Mouse (Mus musculus): ENCODE measurements around the gene Gatad2a. TPM values are rescaled to one million over a fixed set of nuclear protein-coding genes. Genes with fewer than 3 reads are reported as not detected.

Gatad2a gene
- total and polyA plus RNA-seq, 3 experiments = 24.7 to 36.4 (median 36.4) TPM

- no peak overlapping the region for H3K4me3 ChIP-seq
- WGBS = 22% methylated on average over 79 of the region's 79 CpGs
- TF ChIP-seq POLR2A (IDR thresholded peaks at IDR 0.05; ENCODE audit: insufficient read depth, low read depth, low read length) (no peak), EP300 (IDR thresholded peaks at IDR 0.05; ENCODE audit: insufficient read depth, low read depth, low read length) (no peak), CTCF (IDR thresholded peaks at IDR 0.05) (no peak)
- intact Hi-C loops (cut with DNase I) = no loop called here
- peaks cover 33% of the 10 kb centered on the region for H3K27me3 ChIP-seq (ENCODE audit: control insufficient read depth, insufficient read depth, low read length)
- DNase-seq = no peak
- no peaks in the 10 kb centered on the region for H3K79me2 ChIP-seq (replicated peaks; ENCODE audit: control insufficient read depth, insufficient read depth, low read length)
- H3K4me1 ChIP-seq (ENCODE audit: control insufficient read depth, insufficient read depth, low read length) = no peaks in the 10 kb centered on the region
- no peak overlapping the region for H3K9ac ChIP-seq (ENCODE audit: low read depth, low read length)
- H3K36me3 ChIP-seq (ENCODE audit: control insufficient read depth, insufficient read depth, low read length) = no peaks in the 10 kb centered on the region
- H3K27ac ChIP-seq = no peak overlapping the region
Observed at GRCm38 (mm10) chr8:69881261-69881865, 114.8 kb downstream of the Gatad2a start.

- H3K27me3 ChIP-seq (ENCODE audit: control insufficient read depth, insufficient read depth, low read length) = peaks cover 28% of the 10 kb centered on the region
- H3K4me1 ChIP-seq (ENCODE audit: control insufficient read depth, insufficient read depth, low read length) = no peaks in the 10 kb centered on the region
- H3K4me3 ChIP-seq = no peak overlapping the region
- no peak overlapping the region for H3K9ac ChIP-seq (ENCODE audit: low read depth, low read length)
- DNase-seq = no peak
- H3K36me3 ChIP-seq (ENCODE audit: control insufficient read depth, insufficient read depth, low read length) = no peaks in the 10 kb centered on the region
- TF ChIP-seq CTCF (IDR thresholded peaks at IDR 0.05) = no peak
- no peak for TF ChIP-seq POLR2A (IDR thresholded peaks at IDR 0.05; ENCODE audit: insufficient read depth, low read depth, low read length)
- TF ChIP-seq EP300 (IDR thresholded peaks at IDR 0.05; ENCODE audit: insufficient read depth, low read depth, low read length) = no peak
- no peak overlapping the region for H3K27ac ChIP-seq
- no peaks in the 10 kb centered on the region for H3K79me2 ChIP-seq (replicated peaks; ENCODE audit: control insufficient read depth, insufficient read depth, low read length)
- intact Hi-C loops (cut with DNase I) = no loop called here
- 16% methylated on average over 37 of the region's 37 CpGs for WGBS
Observed at GRCm38 (mm10) chr8:69880841-69881240, 115.3 kb downstream of the Gatad2a start.

GRCm38 (mm10) chr8:69879678-69880077, 116.5 kb downstream of the Gatad2a start:
- Histone ChIP-seq H3K4me3 (no peak overlapping the region), H3K27ac (no peak overlapping the region), H3K9ac (ENCODE audit: low read depth, low read length) (no peak overlapping the region), H3K27me3 (ENCODE audit: control insufficient read depth, insufficient read depth, low read length) (peaks cover 28% of the 10 kb centered on the region), H3K79me2 (replicated peaks; ENCODE audit: control insufficient read depth, insufficient read depth, low read length) (no peaks in the 10 kb centered on the region), H3K36me3 (ENCODE audit: control insufficient read depth, insufficient read depth, low read length) (no peaks in the 10 kb centered on the region), H3K4me1 (ENCODE audit: control insufficient read depth, insufficient read depth, low read length) (no peaks in the 10 kb centered on the region)
- intact Hi-C loops (cut with DNase I) = no loop called here
- no peak for DNase-seq
- 71% methylated on average over 8 of the region's 8 CpGs for WGBS
- TF ChIP-seq EP300 (IDR thresholded peaks at IDR 0.05; ENCODE audit: insufficient read depth, low read depth, low read length) (no peak), POLR2A (IDR thresholded peaks at IDR 0.05; ENCODE audit: insufficient read depth, low read depth, low read length) (no peak), CTCF (IDR thresholded peaks at IDR 0.05) (no peak)

- H3K4me3 ChIP-seq = no peak overlapping the region
- no peak for TF ChIP-seq CTCF (IDR thresholded peaks at IDR 0.05)
- no peak for TF ChIP-seq EP300 (IDR thresholded peaks at IDR 0.05; ENCODE audit: insufficient read depth, low read depth, low read length)
- TF ChIP-seq POLR2A (IDR thresholded peaks at IDR 0.05; ENCODE audit: insufficient read depth, low read depth, low read length) = no peak
- no peaks in the 10 kb centered on the region for H3K36me3 ChIP-seq (ENCODE audit: control insufficient read depth, insufficient read depth, low read length)
- no peak overlapping the region for H3K27ac ChIP-seq
- no peak overlapping the region for H3K9ac ChIP-seq (ENCODE audit: low read depth, low read length)
- intact Hi-C loops (cut with DNase I) = no loop called here
- 41% methylated on average over 3 of the region's 3 CpGs for WGBS
- no peak for DNase-seq
- H3K79me2 ChIP-seq (replicated peaks; ENCODE audit: control insufficient read depth, insufficient read depth, low read length) = no peaks in the 10 kb centered on the region
- no peaks in the 10 kb centered on the region for H3K4me1 ChIP-seq (ENCODE audit: control insufficient read depth, insufficient read depth, low read length)
- peaks cover 23% of the 10 kb centered on the region for H3K27me3 ChIP-seq (ENCODE audit: control insufficient read depth, insufficient read depth, low read length)
Observed at GRCm38 (mm10) chr8:69877992-69878391, 118.2 kb downstream of the Gatad2a start.

GRCm38 (mm10) chr8:69877396-69877795, 118.8 kb downstream of the Gatad2a start:
- WGBS = 90% methylated on average over 4 of the region's 4 CpGs
- H3K9ac ChIP-seq (ENCODE audit: low read depth, low read length) = no peak overlapping the region
- H3K4me3 ChIP-seq = no peak overlapping the region
- DNase-seq = no peak
- peaks cover 17% of the 10 kb centered on the region for H3K27me3 ChIP-seq (ENCODE audit: control insufficient read depth, insufficient read depth, low read length)
- H3K4me1 ChIP-seq (ENCODE audit: control insufficient read depth, insufficient read depth, low read length) = no peaks in the 10 kb centered on the region
- TF ChIP-seq POLR2A (IDR thresholded peaks at IDR 0.05; ENCODE audit: insufficient read depth, low read depth, low read length) (no peak), EP300 (IDR thresholded peaks at IDR 0.05; ENCODE audit: insufficient read depth, low read depth, low read length) (no peak), CTCF (IDR thresholded peaks at IDR 0.05) (no peak)
- intact Hi-C loops (cut with DNase I) = no loop called here
- no peak overlapping the region for H3K27ac ChIP-seq
- no peaks in the 10 kb centered on the region for H3K36me3 ChIP-seq (ENCODE audit: control insufficient read depth, insufficient read depth, low read length)
- no peaks in the 10 kb centered on the region for H3K79me2 ChIP-seq (replicated peaks; ENCODE audit: control insufficient read depth, insufficient read depth, low read length)

- no peak overlapping the region for H3K27ac ChIP-seq
- TF ChIP-seq EP300 (IDR thresholded peaks at IDR 0.05; ENCODE audit: insufficient read depth, low read depth, low read length) (no peak), POLR2A (IDR thresholded peaks at IDR 0.05; ENCODE audit: insufficient read depth, low read depth, low read length) (no peak), CTCF (IDR thresholded peaks at IDR 0.05) (no peak)
- no peak overlapping the region for H3K9ac ChIP-seq (ENCODE audit: low read depth, low read length)
- no peak for DNase-seq
- H3K27me3 ChIP-seq (ENCODE audit: control insufficient read depth, insufficient read depth, low read length) = peaks cover 13% of the 10 kb centered on the region
- no peak overlapping the region for H3K4me3 ChIP-seq
- no peaks in the 10 kb centered on the region for H3K4me1 ChIP-seq (ENCODE audit: control insufficient read depth, insufficient read depth, low read length)
- intact Hi-C loops (cut with DNase I) = no loop called here
- no peaks in the 10 kb centered on the region for H3K79me2 ChIP-seq (replicated peaks; ENCODE audit: control insufficient read depth, insufficient read depth, low read length)
- WGBS = 79% methylated on average over 10 of the region's 10 CpGs
- H3K36me3 ChIP-seq (ENCODE audit: control insufficient read depth, insufficient read depth, low read length) = no peaks in the 10 kb centered on the region
Observed at GRCm38 (mm10) chr8:69876967-69877366, 119.2 kb downstream of the Gatad2a start.
